Mouse (Mus musculus) lung, embryonic 16.5 days (tissue): ENCODE results near the gene Dmkn. TPM values are rescaled to one million over a fixed set of nuclear protein-coding genes. Genes with fewer than 3 reads are reported as not detected.

Source experiments
- ATAC-seq: fragments of 200-750 bp; cut with Nextera tagmentation; 2 replicates; pipeline ENCODE4 v1.8.0; 2017; ENCODE audit warnings: low read depth, mild to moderate bottlenecking, moderate library complexity
- H3K27ac ChIP-seq: fragments of 300-500 bp; sonication (generic); 2 replicates; pipeline ENCODE4 v1.5.1; 2014; ENCODE audit warnings: mild to moderate bottlenecking, control low read depth, low read length
- H3K27me3 ChIP-seq: fragments of 300-500 bp; sonication (generic); 2 replicates; pipeline ENCODE4 v1.6.1; 2014; ENCODE audit warnings: low read depth, low read length, mixed read lengths; ENCODE audit not compliant: control insufficient read depth, insufficient read depth
- H3K36me3 ChIP-seq: fragments of 300-500 bp; sonication (generic); 2 replicates; pipeline ENCODE4 v1.6.1; 2014; ENCODE audit warnings: low read length; ENCODE audit not compliant: control insufficient read depth, insufficient read depth
- H3K4me1 ChIP-seq: fragments of 300-500 bp; sonication (generic); replicated peaks from 2 replicates; pipeline ENCODE4 v1.6.1; 2014; ENCODE audit warnings: low read length, mixed read lengths; ENCODE audit not compliant: control insufficient read depth, insufficient read depth
- H3K4me2 ChIP-seq: fragments of 300-500 bp; sonication (generic); 2 replicates; pipeline ENCODE4 v1.6.1; 2014; ENCODE audit warnings: low read depth, low read length, control low read depth
- H3K4me3 ChIP-seq: fragments of 300-500 bp; sonication (generic); 2 replicates; pipeline ENCODE4 v1.5.1; 2014; ENCODE audit warnings: mild to moderate bottlenecking, low read length, control low read depth
- H3K9ac ChIP-seq: fragments of 300-500 bp; sonication (generic); 2 replicates; pipeline ENCODE4 v1.6.1; 2014; ENCODE audit warnings: low read length, control low read depth
- H3K9me3 ChIP-seq: fragments of 300-500 bp; sonication (generic); 2 replicates; pipeline ENCODE4 v1.6.1; 2016; ENCODE audit warnings: low read length; ENCODE audit not compliant: control insufficient read depth
- WGBS: fragments of 180-500 bp; shearing (Covaris S2); extraction: QIAGEN DNeasy Blood & Tissue Kit; methylation state at CpG from one replicate; pipeline ENCODE4 v1.1.7; 2014; 5-methylcytosine and 5-hydroxymethylcytosine counted together
- polyA plus RNA-seq: library from polyadenylated mRNA; unstranded; fragments of >200 nt; fragmentation: Nextera tagmentation; extraction: Ambion mirVana; gene quantifications from 2 replicates; pipeline ENCODE4 v1.2.1, GENCODE M21; 2015

The Dmkn gene
- polyA plus RNA-seq, 1 experiment from 2014 or later, result 12.6 TPM

GRCm38 (mm10) chr7:30751086-30751669, 12.4 kb upstream of the Dmkn start, which contains the start of gene Sbsn:
Gene Sbsn, plus strand, starts transcription at chr7:30751471.
- Histone ChIP-seq H3K4me2 (no peak within 1 kb of the TSS), H3K4me3 (no peak within 1 kb of the TSS), H3K36me3 (peaks cover 4% of the 10 kb centered on the region), H3K4me1 (no peaks in the 10 kb centered on the region), H3K9ac (no peak within 1 kb of the TSS), H3K9me3 (peaks cover 5% of the 10 kb centered on the region), H3K27ac (no peak within 1 kb of the TSS), H3K27me3 (no peaks in the 10 kb centered on the region)
- 32% methylated on average over 5 of the region's 5 CpGs for WGBS
- no peak for ATAC-seq

- Histone ChIP-seq H3K4me2 (no peak overlapping the region), H3K4me3 (no peak overlapping the region), H3K36me3 (peaks cover 4% of the 10 kb centered on the region), H3K9ac (no peak overlapping the region), H3K4me1 (peaks cover 2% of the 10 kb centered on the region; the same call in 1 of the 2 replicates), H3K9me3 (peaks cover 5% of the 10 kb centered on the region), H3K27ac (no peak overlapping the region), H3K27me3 (no peaks in the 10 kb centered on the region)
- ATAC-seq, result no peak
- WGBS, result 84% methylated on average over 2 of the region's 3 CpGs
These were observed 6.6 kb upstream of the Dmkn start for GRCm38 (mm10) chr7:30757001-30757400.

GRCm38 (mm10) chr7:30758853-30759252, 4.7 kb upstream of the Dmkn start:
- Histone ChIP-seq H3K36me3 (peaks cover 4% of the 10 kb centered on the region), H3K4me2 (no peak overlapping the region), H3K27ac (no peak overlapping the region), H3K4me1 (peaks cover 2% of the 10 kb centered on the region; the same call in 1 of the 2 replicates), H3K27me3 (no peaks in the 10 kb centered on the region), H3K4me3 (no peak overlapping the region), H3K9ac (no peak overlapping the region), H3K9me3 (peaks cover 5% of the 10 kb centered on the region)
- peak; percentile 49; the same call in 1 of the 2 replicates for ATAC-seq
- WGBS, result 20% methylated on average over 4 of the region's 4 CpGs

GRCm38 (mm10) chr7:30761769-30762352, 1.7 kb upstream of the Dmkn start:
- Histone ChIP-seq H3K36me3 (no peaks in the 10 kb centered on the region), H3K27ac (no peak overlapping the region), H3K4me2 (no peak overlapping the region), H3K9ac (no peak overlapping the region), H3K4me1 (peaks cover 2% of the 10 kb centered on the region; the same call in 1 of the 2 replicates), H3K27me3 (no peaks in the 10 kb centered on the region), H3K4me3 (no peak overlapping the region), H3K9me3 (no peaks in the 10 kb centered on the region)
- ATAC-seq, result no peak
- 55% methylated on average over 4 of the region's 4 CpGs for WGBS

GRCm38 (mm10) chr7:30765173-30765572, 1.6 kb downstream of the Dmkn start:
- H3K4me1 ChIP-seq, result peaks cover 2% of the 10 kb centered on the region; the same call in 1 of the 2 replicates
- no peak overlapping the region for H3K27ac ChIP-seq
- no peak overlapping the region for H3K9ac ChIP-seq
- H3K4me3 ChIP-seq, result no peak overlapping the region
- WGBS, result 42% methylated on average over 11 of the region's 11 CpGs
- no peak overlapping the region for H3K4me2 ChIP-seq
- no peaks in the 10 kb centered on the region for H3K9me3 ChIP-seq
- no peaks in the 10 kb centered on the region for H3K36me3 ChIP-seq
- H3K27me3 ChIP-seq, result no peaks in the 10 kb centered on the region
- no peak for ATAC-seq

GRCm38 (mm10) chr7:30766408-30766807, 2.9 kb downstream of the Dmkn start:
- Histone ChIP-seq H3K36me3 (no peaks in the 10 kb centered on the region), H3K4me2 (no peak overlapping the region), H3K4me1 (no peaks in the 10 kb centered on the region), H3K4me3 (no peak overlapping the region), H3K9me3 (peaks cover 2% of the 10 kb centered on the region; the same call in 1 of the 2 replicates), H3K9ac (no peak overlapping the region), H3K27me3 (no peaks in the 10 kb centered on the region), H3K27ac (no peak overlapping the region)
- 88% methylated on average over 4 of the region's 4 CpGs for WGBS
- no peak for ATAC-seq

GRCm38 (mm10) chr7:30769236-30769635, 5.7 kb downstream of the Dmkn start:
- no peak overlapping the region for H3K27ac ChIP-seq
- no peak for ATAC-seq
- 33% methylated on average over 9 of the region's 9 CpGs for WGBS

GRCm38 (mm10) chr7:30776104-30776503, 12.5 kb downstream of the Dmkn start:
- Histone ChIP-seq H3K36me3 (no peaks in the 10 kb centered on the region), H3K4me2 (no peak overlapping the region), H3K4me1 (no peaks in the 10 kb centered on the region), H3K27ac (no peak overlapping the region), H3K9ac (no peak overlapping the region), H3K9me3 (peaks cover 2% of the 10 kb centered on the region), H3K4me3 (no peak overlapping the region), H3K27me3 (no peaks in the 10 kb centered on the region)
- peak; percentile 31; the same call in 1 of the 2 replicates for ATAC-seq
- WGBS, result 57% methylated on average over 9 of the region's 9 CpGs

More at GRCm38 (mm10) chr7:30769236-30769635, 5.7 kb downstream of the Dmkn start:
- no peaks in the 10 kb centered on the region for H3K27me3 ChIP-seq
- H3K36me3 ChIP-seq, result no peaks in the 10 kb centered on the region
- peaks cover 2% of the 10 kb centered on the region for H3K9me3 ChIP-seq
- no peak overlapping the region for H3K4me2 ChIP-seq
- H3K4me3 ChIP-seq, result no peak overlapping the region
- no peak overlapping the region for H3K9ac ChIP-seq
- no peaks in the 10 kb centered on the region for H3K4me1 ChIP-seq

- Histone ChIP-seq H3K27me3 (no peaks in the 10 kb centered on the region), H3K9ac (no peak overlapping the region), H3K4me3 (no peak overlapping the region), H3K27ac (no peak overlapping the region), H3K36me3 (no peaks in the 10 kb centered on the region), H3K9me3 (no peaks in the 10 kb centered on the region), H3K4me2 (no peak overlapping the region), H3K4me1 (no peaks in the 10 kb centered on the region)
- ATAC-seq, result no peak
- WGBS, result 54% methylated on average over 7 of the region's 7 CpGs
These were observed 13.6 kb downstream of the Dmkn start for GRCm38 (mm10) chr7:30777081-30777579.
